Mouse (Mus musculus): ENCODE data around the gene Olfr92. TPM values are rescaled to one million over a fixed set of nuclear protein-coding genes. Genes with fewer than 3 reads are reported as not detected.

Gene Olfr92
- polyA plus RNA-seq, 1 experiment, result not detected

DNA sequence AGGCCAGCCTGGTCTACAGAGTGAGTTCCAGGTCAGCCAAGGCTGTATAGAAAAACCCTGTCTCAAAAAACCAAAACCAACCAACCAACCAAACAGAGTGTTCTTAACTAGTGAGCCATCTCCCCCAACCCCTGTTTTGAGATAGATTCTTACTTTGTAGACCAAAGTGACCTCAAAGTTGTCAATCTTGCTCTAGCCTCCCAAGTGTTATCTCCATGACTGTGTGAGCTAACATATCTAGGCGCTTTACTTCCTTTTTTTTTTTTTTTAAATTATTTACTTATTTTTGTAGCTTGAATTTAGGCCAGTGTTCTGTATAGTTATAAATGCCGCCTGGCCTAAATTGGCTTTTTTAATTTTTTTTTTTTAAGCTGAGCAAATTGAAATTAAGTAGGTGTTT lies 53.9 kb downstream of the Olfr92 start:
- no peak overlapping the region for H3K27ac ChIP-seq (ENCODE audit: insufficient read depth, low read length)
- peaks cover 30% of the 10 kb centered on the region for H3K4me1 ChIP-seq (ENCODE audit: control insufficient read depth, insufficient read depth, low read length)
- TF ChIP-seq CTCF (IDR thresholded peaks at IDR 0.05; ENCODE audit: extremely low read depth, insufficient read depth, low read length), result no peak
- no peak for TF ChIP-seq POLR2A (IDR thresholded peaks at IDR 0.05; ENCODE audit: extremely low read depth, insufficient read depth, low read length)

DNA sequence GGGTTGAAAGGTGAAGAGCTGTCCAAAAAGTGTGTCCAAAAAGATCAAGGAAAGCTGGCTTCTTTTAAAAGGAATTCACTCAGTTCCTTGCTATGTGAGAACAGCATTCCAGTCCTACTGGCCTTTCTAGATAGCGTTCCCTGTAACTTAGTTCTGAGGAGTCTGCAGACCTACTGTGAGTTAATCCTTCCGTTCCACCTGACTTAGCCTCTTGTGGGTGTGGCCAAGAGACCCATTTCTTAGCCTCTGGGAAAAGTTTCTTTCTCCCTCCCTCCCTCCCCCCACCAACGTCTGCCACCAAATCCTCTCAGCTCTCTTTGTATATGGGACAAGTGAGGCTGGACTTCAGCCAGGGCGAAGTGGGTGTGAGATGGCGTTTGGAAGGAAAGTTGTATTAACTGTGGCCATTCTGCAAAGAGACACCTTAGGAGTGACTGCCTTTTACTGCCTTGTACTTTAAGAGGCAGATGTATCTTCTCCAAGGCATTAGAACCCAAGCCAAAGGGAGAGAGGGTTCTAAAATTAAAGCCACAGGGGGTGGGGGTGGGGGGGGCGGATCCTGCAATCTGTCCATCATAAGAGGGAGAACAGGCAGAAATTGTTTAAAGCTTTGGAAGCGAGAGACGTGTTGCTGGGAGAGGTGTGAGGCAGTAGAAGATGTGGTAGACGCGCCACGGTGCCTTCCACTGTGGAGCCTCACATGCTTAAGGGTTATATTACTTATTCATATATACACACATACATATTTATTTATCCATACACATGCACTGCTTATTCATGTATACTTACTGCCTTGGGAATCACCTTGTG lies 56.0 kb downstream of the Olfr92 start:
- no peak overlapping the region for H3K4me3 ChIP-seq (ENCODE audit: insufficient read depth, low read length)
- TF ChIP-seq CTCF (IDR thresholded peaks at IDR 0.05; ENCODE audit: extremely low read depth, insufficient read depth, low read length) (no peak), POLR2A (IDR thresholded peaks at IDR 0.05; ENCODE audit: extremely low read depth, insufficient read depth, low read length) (no peak)
- H3K4me1 ChIP-seq (ENCODE audit: control insufficient read depth, insufficient read depth, low read length), result peaks cover 23% of the 10 kb centered on the region
- no peak overlapping the region for H3K27ac ChIP-seq (ENCODE audit: insufficient read depth, low read length)

More for the DNA sequence above, 53.9 kb downstream of the Olfr92 start:
- H3K4me3 ChIP-seq (ENCODE audit: insufficient read depth, low read length), result no peak overlapping the region

- Histone ChIP-seq H3K4me3 (ENCODE audit: insufficient read depth, low read length) (no peak overlapping the region), H3K4me1 (ENCODE audit: control insufficient read depth, insufficient read depth, low read length) (peaks cover 19% of the 10 kb centered on the region), H3K27ac (ENCODE audit: insufficient read depth, low read length) (no peak overlapping the region)
- TF ChIP-seq POLR2A (IDR thresholded peaks at IDR 0.05; ENCODE audit: extremely low read depth, insufficient read depth, low read length) (no peak), CTCF (IDR thresholded peaks at IDR 0.05; ENCODE audit: extremely low read depth, insufficient read depth, low read length) (no peak)
Observed at GRCm38 (mm10) chr17:37063063-37063462, 56.8 kb downstream of the Olfr92 start.

- H3K4me3 ChIP-seq (ENCODE audit: insufficient read depth, low read length), result no peak overlapping the region
- peak overlapping the region; percentile 27; the same call in 1 of the 2 replicates for H3K27ac ChIP-seq (ENCODE audit: insufficient read depth, low read length)
- TF ChIP-seq POLR2A (IDR thresholded peaks at IDR 0.05; ENCODE audit: extremely low read depth, insufficient read depth, low read length) (no peak), CTCF (IDR thresholded peaks at IDR 0.05; ENCODE audit: extremely low read depth, insufficient read depth, low read length) (no peak)
- H3K4me1 ChIP-seq (ENCODE audit: control insufficient read depth, insufficient read depth, low read length), result peaks cover 16% of the 10 kb centered on the region
Observed at GRCm38 (mm10) chr17:37062101-37062641, 57.7 kb downstream of the Olfr92 start.

DNA sequence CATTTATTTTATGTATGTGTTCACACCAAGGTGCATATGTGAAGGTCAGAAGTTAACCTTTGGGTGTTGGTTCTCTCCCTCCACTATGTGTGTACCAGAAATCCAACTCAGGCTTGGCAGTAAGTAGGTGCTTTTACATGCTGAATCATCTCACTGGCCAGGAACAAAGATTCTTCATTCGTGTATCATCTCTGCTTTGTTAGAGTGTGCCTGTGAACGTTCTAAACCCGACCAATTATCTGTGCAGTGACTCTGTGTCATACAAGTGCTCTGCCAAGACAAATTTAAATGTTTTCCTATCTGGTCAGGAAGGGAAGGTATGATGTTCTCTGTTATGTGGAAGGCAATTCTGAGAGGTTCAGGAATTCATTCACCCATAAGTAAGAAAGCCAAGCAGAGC lies 58.5 kb downstream of the Olfr92 start:
- Histone ChIP-seq H3K27ac (ENCODE audit: insufficient read depth, low read length) (0 out of 2 replicates have a peak overlapping the region, but pooled peaks have one; percentile 27), H3K4me1 (ENCODE audit: control insufficient read depth, insufficient read depth, low read length) (peaks cover 16% of the 10 kb centered on the region), H3K4me3 (ENCODE audit: insufficient read depth, low read length) (no peak overlapping the region)
- no peak for TF ChIP-seq POLR2A (IDR thresholded peaks at IDR 0.05; ENCODE audit: extremely low read depth, insufficient read depth, low read length)
- no peak for TF ChIP-seq CTCF (IDR thresholded peaks at IDR 0.05; ENCODE audit: extremely low read depth, insufficient read depth, low read length)

Other genes with a start within 250 kb of the Olfr92 start
- 0.19 and 0.29 TPM in 2 replicates for gene Trim40, start 230.0 kb downstream of the Olfr92 start, polyA plus RNA-seq (2012; rRNA removed)
- not detected in 2 replicates for gene Trim31, start 222.0 kb downstream of the Olfr92 start, polyA plus RNA-seq (2012; rRNA removed)
- 13.6 and 13.8 TPM in 2 replicates for gene Rnf39, start 177.2 kb downstream of the Olfr92 start, polyA plus RNA-seq (2012; rRNA removed)
- 184 and 193 TPM in 2 replicates for gene Ppp1r11, start 168.3 kb downstream of the Olfr92 start, polyA plus RNA-seq (2012; rRNA removed)
- gene Znrd1, start 161.5 kb downstream of the Olfr92 start, polyA plus RNA-seq (2012; rRNA removed), result 36.9 and 37.2 TPM in 2 replicates
- gene Znrd1as, start 161.5 kb downstream of the Olfr92 start, polyA plus RNA-seq (2012; rRNA removed), result 5.4 and 7.1 TPM in 2 replicates
- gene 2410137M14Rik, start 138.9 kb downstream of the Olfr92 start, polyA plus RNA-seq (2012; rRNA removed), result 0.85 and 1.0 TPM in 2 replicates
- 3.5 and 4.1 TPM in 2 replicates for gene H2-M5, start 130.6 kb downstream of the Olfr92 start, polyA plus RNA-seq (2012; rRNA removed)
- 25.2 and 29.3 TPM in 2 replicates for gene Zfp57, start 118.9 kb downstream of the Olfr92 start, polyA plus RNA-seq (2012; rRNA removed)
- gene Mog, start 96.7 kb downstream of the Olfr92 start, polyA plus RNA-seq (2012; rRNA removed), result 99.6 and 128 TPM in 2 replicates
- gene Gabbr1, start 74.1 kb downstream of the Olfr92 start, polyA plus RNA-seq (2012; rRNA removed), result 481 and 483 TPM in 2 replicates
- not detected in 2 replicates for gene Olfr90, start 31.6 kb downstream of the Olfr92 start, polyA plus RNA-seq (2012; rRNA removed)
- not detected in 2 replicates for gene Olfr91, start 21.8 kb downstream of the Olfr92 start, polyA plus RNA-seq (2012; rRNA removed)
- not detected in 2 replicates for gene Olfr93, start 41.4 kb upstream of the Olfr92 start, polyA plus RNA-seq (2012; rRNA removed)
- not detected in 2 replicates for gene Ubd, start 73.8 kb upstream of the Olfr92 start, polyA plus RNA-seq (2012; rRNA removed)
- not detected in 2 replicates for gene Olfr94, start 80.9 kb upstream of the Olfr92 start, polyA plus RNA-seq (2012; rRNA removed)
- 0.02 TPM in 1 of 2 replicates, not detected in the other for gene Olfr95, start 93.0 kb upstream of the Olfr92 start, polyA plus RNA-seq (2012; rRNA removed)
- not detected in 2 replicates for gene Olfr96, start 100.1 kb upstream of the Olfr92 start, polyA plus RNA-seq (2012; rRNA removed)
- gene Olfr97, start 117.2 kb upstream of the Olfr92 start, polyA plus RNA-seq (2012; rRNA removed), result not detected in 2 replicates
- not detected in 2 replicates for gene Olfr98, start 143.7 kb upstream of the Olfr92 start, polyA plus RNA-seq (2012; rRNA removed)
- 2.6 and 3.3 TPM in 2 replicates for gene H2-M3, start 150.1 kb upstream of the Olfr92 start, polyA plus RNA-seq (2012; rRNA removed)
- gene Olfr99, start 163.4 kb upstream of the Olfr92 start, polyA plus RNA-seq (2012; rRNA removed), result not detected in 2 replicates
- gene Olfr101, start 184.2 kb upstream of the Olfr92 start, polyA plus RNA-seq (2012; rRNA removed), result not detected in 2 replicates
- not detected in 2 replicates for gene Olfr102, start 197.0 kb upstream of the Olfr92 start, polyA plus RNA-seq (2012; rRNA removed)
- gene Olfr103, start 219.6 kb upstream of the Olfr92 start, polyA plus RNA-seq (2012; rRNA removed), result not detected in 2 replicates
- gene Olfr104-ps, start 239.5 kb upstream of the Olfr92 start, polyA plus RNA-seq (2012; rRNA removed), result not detected in 2 replicates